Mouse (Mus musculus): Measurements from ENCODE around the gene Cyp3a13. TPM values are rescaled to one million over a fixed set of nuclear protein-coding genes. Genes with fewer than 3 reads are reported as not detected.
"Not testable (repeated sequence)": the region's sequence is repeated elsewhere in the genome, so short reads cannot be mapped to it uniquely, and the experiment has no call there.

The Cyp3a13 gene
- polyA plus RNA-seq (2016; fragmentation: Nextera tagmentation; extraction: Ambion mirVana), result not detected in 2 replicates

- H3K4me3 ChIP-seq, result no peak within 1 kb of the TSS
- H3K4me2 ChIP-seq (replicated peaks), result no peak within 1 kb of the TSS
- H3K9me3 ChIP-seq, result no peaks in the 10 kb centered on the region
- ATAC-seq (ENCODE audit: insufficient number of reproducible peaks, insufficient read depth, low FRiP score, low TSS enrichment), result no peak
- H3K9ac ChIP-seq, result no peak within 1 kb of the TSS
- no peaks in the 10 kb centered on the region for H3K4me1 ChIP-seq
- 59% methylated on average over 2 of the region's 2 CpGs for WGBS
- no peak within 1 kb of the TSS for H3K27ac ChIP-seq
- no peaks in the 10 kb centered on the region for H3K36me3 ChIP-seq
- no peaks in the 10 kb centered on the region for H3K27me3 ChIP-seq
Observed at GRCm38 (mm10) chr5:137921532-137921931, at the start of gene Cyp3a13. Cyp3a13 (minus strand) TSS chr5:137921619.

- no peaks in the 10 kb centered on the region for H3K27me3 ChIP-seq
- no peak for ATAC-seq (ENCODE audit: insufficient number of reproducible peaks, insufficient read depth, low FRiP score, low TSS enrichment)
- no peak overlapping the region for H3K4me2 ChIP-seq (replicated peaks)
- no peak overlapping the region for H3K27ac ChIP-seq
- H3K36me3 ChIP-seq, result no peaks in the 10 kb centered on the region
- H3K4me1 ChIP-seq, result no peaks in the 10 kb centered on the region
- no peak overlapping the region for H3K4me3 ChIP-seq
- no peaks in the 10 kb centered on the region for H3K9me3 ChIP-seq
- no peak overlapping the region for H3K9ac ChIP-seq
Observed at GRCm38 (mm10) chr5:137966492-137966891, 45.1 kb upstream of the Cyp3a13 start.

- Histone ChIP-seq H3K36me3 (no peaks in the 10 kb centered on the region), H3K9ac (no peak within 1 kb of the TSS), H3K4me3 (no peak within 1 kb of the TSS), H3K4me1 (no peaks in the 10 kb centered on the region), H3K9me3 (no peaks in the 10 kb centered on the region), H3K4me2 (replicated peaks) (no peak within 1 kb of the TSS), H3K27me3 (no peaks in the 10 kb centered on the region), H3K27ac (no peak within 1 kb of the TSS)
- ATAC-seq (ENCODE audit: insufficient number of reproducible peaks, insufficient read depth, low FRiP score, low TSS enrichment), result no peak
- WGBS, result 47% methylated on average over 8 of the region's 8 CpGs
Observed at GRCm38 (mm10) chr5:137962945-137963344, 41.5 kb upstream of the Cyp3a13 start, which contains the start of gene Gjc3. Gjc3 (minus strand) TSS chr5:137963098.

- no peaks in the 10 kb centered on the region for H3K4me1 ChIP-seq
- no peak overlapping the region for H3K4me2 ChIP-seq (replicated peaks)
- no peak overlapping the region for H3K4me3 ChIP-seq
- H3K36me3 ChIP-seq, result no peaks in the 10 kb centered on the region
- ATAC-seq (ENCODE audit: insufficient number of reproducible peaks, insufficient read depth, low FRiP score, low TSS enrichment), result no peak
- no peak overlapping the region for H3K27ac ChIP-seq
- 88% methylated on average over 3 of the region's 3 CpGs for WGBS
- no peaks in the 10 kb centered on the region for H3K9me3 ChIP-seq
- no peaks in the 10 kb centered on the region for H3K27me3 ChIP-seq
- no peak overlapping the region for H3K9ac ChIP-seq
Observed at GRCm38 (mm10) chr5:137956404-137956803, 35.0 kb upstream of the Cyp3a13 start.

GRCm38 (mm10) chr5:137951218-137951617 lies 29.8 kb upstream of the Cyp3a13 start:
- no peaks in the 10 kb centered on the region for H3K9me3 ChIP-seq
- H3K9ac ChIP-seq, result no peak overlapping the region
- ATAC-seq (ENCODE audit: insufficient number of reproducible peaks, insufficient read depth, low FRiP score, low TSS enrichment), result no peak
- no peaks in the 10 kb centered on the region for H3K36me3 ChIP-seq
- no peak overlapping the region for H3K27ac ChIP-seq
- no peak overlapping the region for H3K4me2 ChIP-seq (replicated peaks)
- 41% methylated on average over 6 of the region's 6 CpGs for whole genome bisulfite sequencing
- no peak overlapping the region for H3K4me3 ChIP-seq
- no peaks in the 10 kb centered on the region for H3K27me3 ChIP-seq
- no peaks in the 10 kb centered on the region for H3K4me1 ChIP-seq

GRCm38 (mm10) chr5:137947303-137947702 lies 25.9 kb upstream of the Cyp3a13 start:
- Histone ChIP-seq H3K27me3 (no peaks in the 10 kb centered on the region), H3K9me3 (no peaks in the 10 kb centered on the region), H3K36me3 (no peaks in the 10 kb centered on the region), H3K27ac (no peak overlapping the region), H3K4me1 (no peaks in the 10 kb centered on the region), H3K4me3 (no peak overlapping the region), H3K4me2 (replicated peaks) (no peak overlapping the region), H3K9ac (no peak overlapping the region)
- ATAC-seq (ENCODE audit: insufficient number of reproducible peaks, insufficient read depth, low FRiP score, low TSS enrichment), result no peak

GRCm38 (mm10) chr5:137943133-137943532 lies 21.7 kb upstream of the Cyp3a13 start:
- Histone ChIP-seq H3K4me2 (replicated peaks) (no peak overlapping the region), H3K27me3 (no peaks in the 10 kb centered on the region), H3K4me3 (no peak overlapping the region), H3K36me3 (no peaks in the 10 kb centered on the region), H3K9me3 (no peaks in the 10 kb centered on the region), H3K4me1 (no peaks in the 10 kb centered on the region), H3K9ac (no peak overlapping the region), H3K27ac (no peak overlapping the region)
- no peak for ATAC-seq (ENCODE audit: insufficient number of reproducible peaks, insufficient read depth, low FRiP score, low TSS enrichment)
- 79% methylated on average over 1 of the region's 1 CpGs for WGBS

- Histone ChIP-seq H3K27me3 (no peaks in the 10 kb centered on the region), H3K36me3 (no peaks in the 10 kb centered on the region), H3K4me3 (no peak overlapping the region), H3K4me2 (replicated peaks) (no peak overlapping the region), H3K9me3 (no peaks in the 10 kb centered on the region), H3K27ac (no peak overlapping the region), H3K4me1 (no peaks in the 10 kb centered on the region), H3K9ac (no peak overlapping the region)
- 82% methylated on average over 4 of the region's 4 CpGs for WGBS
- no peak for ATAC-seq (ENCODE audit: insufficient number of reproducible peaks, insufficient read depth, low FRiP score, low TSS enrichment)
Observed at GRCm38 (mm10) chr5:137940948-137941347, 19.5 kb upstream of the Cyp3a13 start.

GRCm38 (mm10) chr5:137937238-137937637 lies 15.8 kb upstream of the Cyp3a13 start:
- Histone ChIP-seq H3K27ac (no peak overlapping the region), H3K36me3 (no peaks in the 10 kb centered on the region), H3K4me2 (replicated peaks) (no peak overlapping the region), H3K27me3 (no peaks in the 10 kb centered on the region), H3K9me3 (no peaks in the 10 kb centered on the region), H3K9ac (no peak overlapping the region), H3K4me3 (no peak overlapping the region), H3K4me1 (no peaks in the 10 kb centered on the region)
- 64% methylated on average over 4 of the region's 4 CpGs for WGBS
- no peak for ATAC-seq (ENCODE audit: insufficient number of reproducible peaks, insufficient read depth, low FRiP score, low TSS enrichment)

- Histone ChIP-seq H3K9ac (no peak overlapping the region), H3K36me3 (no peaks in the 10 kb centered on the region), H3K27ac (no peak overlapping the region), H3K4me2 (replicated peaks) (no peak overlapping the region), H3K4me3 (no peak overlapping the region), H3K9me3 (no peaks in the 10 kb centered on the region), H3K4me1 (no peaks in the 10 kb centered on the region), H3K27me3 (no peaks in the 10 kb centered on the region)
- 86% methylated on average over 2 of the region's 2 CpGs for WGBS
- ATAC-seq (ENCODE audit: insufficient number of reproducible peaks, insufficient read depth, low FRiP score, low TSS enrichment), result no peak
Observed at GRCm38 (mm10) chr5:137936486-137936885, 15.1 kb upstream of the Cyp3a13 start.

- H3K4me1 ChIP-seq; H3K4me2 ChIP-seq (replicated peaks); H3K4me3 ChIP-seq; H3K9ac ChIP-seq; H3K27me3 ChIP-seq; H3K27ac ChIP-seq; H3K9me3 ChIP-seq; H3K36me3 ChIP-seq; ATAC-seq (ENCODE audit: insufficient number of reproducible peaks, insufficient read depth, low FRiP score, low TSS enrichment): not testable (repeated sequence)
- WGBS, result 68% methylated on average over 2 of the region's 2 CpGs
Observed at GRCm38 (mm10) chr5:137933934-137934333, 12.5 kb upstream of the Cyp3a13 start.

- no peak for ATAC-seq (ENCODE audit: insufficient number of reproducible peaks, insufficient read depth, low FRiP score, low TSS enrichment)
- Histone ChIP-seq H3K9ac (no peak overlapping the region), H3K27me3 (no peaks in the 10 kb centered on the region), H3K27ac (no peak overlapping the region), H3K36me3 (no peaks in the 10 kb centered on the region), H3K9me3 (no peaks in the 10 kb centered on the region), H3K4me1 (no peaks in the 10 kb centered on the region), H3K4me2 (replicated peaks) (no peak overlapping the region), H3K4me3 (no peak overlapping the region)
- WGBS, result 86% methylated on average over 11 of the region's 11 CpGs
Observed at GRCm38 (mm10) chr5:137928439-137928838, 7.0 kb upstream of the Cyp3a13 start.

GRCm38 (mm10) chr5:137922171-137922570 lies 752 bp upstream of the Cyp3a13 start:
- Histone ChIP-seq H3K4me2 (replicated peaks) (no peak overlapping the region), H3K9me3 (no peaks in the 10 kb centered on the region), H3K36me3 (no peaks in the 10 kb centered on the region), H3K4me3 (no peak overlapping the region), H3K27me3 (no peaks in the 10 kb centered on the region), H3K9ac (no peak overlapping the region), H3K4me1 (no peaks in the 10 kb centered on the region), H3K27ac (no peak overlapping the region)
- no peak for ATAC-seq (ENCODE audit: insufficient number of reproducible peaks, insufficient read depth, low FRiP score, low TSS enrichment)

All from embryonic facial prominence, embryonic 12.5 days (tissue).